Mouse (Mus musculus): ENCODE results near the gene Cga.
"Not testable (repeated sequence)": the region's sequence is repeated elsewhere in the genome, so short reads cannot be mapped to it uniquely, and the experiment has no call there.

The Cga gene

DNA sequence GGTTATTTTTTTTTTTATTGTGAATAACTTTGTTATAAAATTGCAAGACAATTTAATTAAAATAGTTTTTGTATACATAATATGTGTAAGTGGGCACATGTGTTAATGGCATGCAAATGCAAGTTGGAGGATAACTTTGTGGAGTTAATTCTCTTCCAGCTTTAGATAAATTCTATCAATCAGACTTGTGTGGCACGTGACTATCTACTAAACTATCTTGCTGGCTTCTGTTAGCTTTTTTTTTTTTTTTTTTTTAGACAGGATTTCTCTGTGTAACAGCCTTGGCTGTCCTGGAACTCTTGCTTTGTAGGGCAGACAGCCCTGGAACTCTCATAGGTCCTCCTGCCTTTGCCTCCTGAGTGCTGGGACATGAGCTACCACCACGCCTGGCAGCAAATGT, 4.9 kb downstream of the Cga start:
- no peak for DNase-seq

DNA sequence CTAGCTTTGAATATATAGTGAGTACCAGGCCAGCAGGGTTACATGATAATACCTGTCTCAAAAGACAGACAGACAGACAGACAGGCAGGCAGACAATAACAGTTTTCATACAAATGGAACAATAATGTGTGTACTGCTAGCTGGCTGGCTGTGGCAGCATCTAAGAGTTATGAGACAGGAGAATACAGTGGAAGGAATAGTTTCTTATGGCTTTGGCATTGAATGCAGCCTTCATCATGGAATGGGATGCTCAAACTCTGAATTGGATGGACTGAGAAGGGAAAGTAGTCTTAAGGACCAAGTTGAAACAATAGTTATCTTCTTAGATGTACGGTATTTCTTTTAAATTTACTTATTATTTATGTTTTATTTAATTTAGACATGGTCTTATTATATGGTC, 5.7 kb downstream of the Cga start:
- no peak for DNase-seq

- DNase-seq: no peak
These were observed 6.6 kb downstream of the Cga start for GRCm38 (mm10) chr4:34900155-34900554.

GRCm38 (mm10) chr4:34901166-34901565, 7.6 kb downstream of the Cga start:
- DNase-seq: no peak

DNA sequence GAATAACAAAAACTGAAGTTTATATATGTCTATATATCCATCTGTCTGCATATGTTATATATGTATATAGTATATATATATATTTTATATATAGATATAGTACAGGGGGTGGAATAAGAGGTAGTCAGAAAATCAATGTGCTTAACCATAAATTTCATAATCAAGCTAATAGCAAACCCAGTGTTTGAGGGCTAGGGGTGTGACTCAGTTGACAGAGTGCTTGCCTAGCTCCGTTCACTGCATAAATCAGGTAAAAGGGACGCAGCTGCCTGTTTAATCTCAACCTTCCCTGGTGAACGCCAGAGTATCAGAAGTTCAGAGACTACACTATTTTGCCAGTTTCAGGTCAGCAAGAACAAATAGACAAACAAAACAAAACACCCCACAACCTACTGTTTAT, 8.0 kb downstream of the Cga start:
- DNase-seq: not testable (repeated sequence)

DNA sequence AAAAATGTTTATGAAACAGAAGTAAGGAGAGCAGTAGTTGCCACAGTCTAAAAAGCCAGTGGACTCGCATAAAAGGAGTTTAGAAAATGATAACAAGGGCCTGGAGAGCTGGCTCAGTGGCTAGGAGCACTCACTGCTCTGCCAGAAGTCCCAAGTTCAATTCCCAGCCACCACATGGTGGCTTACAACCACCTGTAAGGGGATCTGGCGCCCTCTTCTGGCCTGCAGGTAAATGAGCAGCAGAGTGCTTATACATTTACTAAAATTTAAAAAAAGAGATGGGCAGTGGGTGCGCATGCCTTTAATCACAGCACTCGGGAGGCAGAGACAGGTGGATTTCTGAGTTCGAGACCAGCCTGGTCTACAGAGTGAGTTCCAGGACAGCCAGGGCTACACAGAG, 11.8 kb downstream of the Cga start:
- peak; percentile 58 for DNase-seq

DNA sequence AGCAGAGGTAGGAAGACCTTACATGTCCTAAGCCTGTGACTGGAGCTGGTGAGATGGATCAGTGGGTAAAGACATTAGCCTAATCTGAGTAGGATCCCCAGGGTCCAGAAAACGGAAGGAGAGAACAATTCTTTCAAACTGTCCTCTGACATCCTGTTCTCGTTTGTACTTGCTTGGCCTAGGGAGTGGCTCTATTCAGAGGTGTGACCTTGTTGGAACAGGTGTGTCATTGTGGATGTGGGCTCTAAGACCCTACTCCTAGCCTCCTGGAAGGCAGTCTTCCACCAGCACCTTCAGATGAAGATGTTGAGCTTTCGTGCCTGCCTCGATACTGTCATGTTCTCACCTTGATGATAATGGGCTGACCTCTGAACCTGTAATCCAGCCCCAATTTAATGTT, 12.6 kb downstream of the Cga start:
- no peak for DNase-seq

DNA sequence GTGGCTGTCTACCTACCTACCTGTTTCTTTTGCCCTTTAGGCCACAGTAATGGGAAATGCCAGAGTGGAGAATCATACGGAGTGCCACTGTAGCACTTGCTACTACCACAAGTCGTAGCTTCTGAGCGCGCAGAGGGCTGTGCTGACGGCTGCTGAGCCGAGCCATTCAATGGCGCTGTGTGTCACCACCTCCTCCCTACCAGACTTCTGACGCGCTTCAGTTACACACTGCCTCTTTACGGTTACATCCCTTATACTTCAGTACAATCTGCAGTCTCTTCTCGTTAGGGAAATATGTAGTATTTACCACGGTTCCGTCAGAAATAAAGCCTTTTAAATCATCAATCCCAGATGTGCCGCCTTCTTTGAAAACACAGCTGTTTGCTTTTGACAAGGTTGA, 13.4 kb downstream of the Cga start:
- DNase-seq: no peak

GRCm38 (mm10) chr4:34908127-34908526, 14.5 kb downstream of the Cga start:
- DNase-seq: no peak

- DNase-seq: no peak
These were observed 17.8 kb downstream of the Cga start for GRCm38 (mm10) chr4:34911401-34911800.

DNA sequence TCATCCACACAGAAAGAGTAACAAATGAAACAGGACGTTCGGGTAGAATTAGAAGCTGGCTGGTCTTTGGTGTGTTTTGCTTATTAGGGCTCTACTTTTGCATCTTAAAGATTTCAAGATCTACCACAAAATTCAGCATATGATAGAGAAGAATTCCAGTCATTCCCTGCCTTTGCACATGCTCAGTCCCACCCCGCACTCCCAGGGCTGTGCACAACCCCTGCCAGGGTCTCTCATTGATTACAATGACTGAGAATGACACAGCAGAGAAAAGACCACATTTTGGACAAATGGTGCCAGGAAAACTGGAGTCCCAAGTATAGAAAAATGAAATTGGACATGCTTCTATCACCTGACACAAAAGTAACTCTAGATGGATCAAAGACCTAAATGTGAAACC, 18.6 kb downstream of the Cga start:
- no peak for DNase-seq

DNA sequence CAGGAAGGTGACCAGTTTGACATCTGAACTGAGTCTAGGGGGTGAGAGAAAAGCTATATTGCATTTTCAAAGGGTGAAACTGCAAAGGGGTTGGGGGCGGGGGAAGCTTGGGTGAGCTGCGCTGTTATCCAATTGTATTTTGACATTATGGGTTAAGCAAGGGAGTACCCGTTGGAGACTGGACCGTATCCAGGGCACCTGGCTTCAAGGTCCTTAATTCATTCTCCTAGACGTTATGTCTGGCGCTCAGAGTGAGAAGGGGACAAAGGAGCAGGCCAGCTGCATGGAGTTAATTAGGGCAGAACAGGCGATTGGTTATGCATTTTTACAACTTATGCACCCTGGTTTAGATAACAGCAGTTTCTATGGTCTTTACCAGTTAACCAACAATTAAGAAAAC, 23.8 kb downstream of the Cga start:
- DNase-seq: no peak

- peak; percentile 44 for DNase-seq
These were observed 28.7 kb downstream of the Cga start for GRCm38 (mm10) chr4:34922177-34922870.

DNA sequence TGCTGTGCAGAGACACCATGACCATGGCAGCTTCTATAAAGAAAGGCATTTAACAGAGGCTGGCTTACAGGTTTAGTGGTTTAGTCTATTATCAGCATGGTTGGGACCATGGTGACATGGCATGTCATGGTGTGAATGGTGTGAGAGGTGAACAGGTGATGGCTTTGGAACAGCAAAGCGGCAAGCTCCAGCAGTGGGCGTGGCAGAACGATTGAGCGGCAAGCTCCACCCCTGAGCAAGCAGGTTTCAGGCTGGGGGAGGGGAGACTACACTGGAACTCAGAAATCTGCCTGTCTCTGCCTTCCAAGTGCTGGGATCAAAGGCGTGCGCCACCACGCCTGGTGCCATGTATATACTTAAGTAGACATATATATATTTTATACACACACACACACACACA, 34.8 kb downstream of the Cga start:
- not testable (repeated sequence) for DNase-seq

DNA sequence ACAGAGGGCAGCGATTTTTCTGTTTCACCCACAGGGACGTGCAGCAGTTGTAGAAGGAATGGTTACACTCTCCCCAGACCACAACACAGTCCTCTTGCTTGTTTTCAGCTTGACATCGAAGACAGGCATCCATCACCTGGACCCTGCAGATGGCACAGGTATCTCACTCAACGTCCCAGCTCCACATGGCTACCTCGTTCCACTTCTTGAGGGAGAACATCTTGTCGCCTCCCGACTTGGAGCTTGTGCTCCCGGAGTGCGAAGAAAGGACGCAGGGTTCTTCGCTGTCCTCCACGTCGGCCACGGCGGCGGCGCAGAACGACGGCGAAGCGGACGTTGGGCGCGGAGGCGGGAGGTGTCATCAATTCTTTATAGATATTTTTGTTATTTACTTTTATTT, 47.5 kb downstream of the Cga start:
- no peak for DNase-seq

GRCm38 (mm10) chr4:34947181-34947580, 53.6 kb downstream of the Cga start:
- no peak for DNase-seq

DNA sequence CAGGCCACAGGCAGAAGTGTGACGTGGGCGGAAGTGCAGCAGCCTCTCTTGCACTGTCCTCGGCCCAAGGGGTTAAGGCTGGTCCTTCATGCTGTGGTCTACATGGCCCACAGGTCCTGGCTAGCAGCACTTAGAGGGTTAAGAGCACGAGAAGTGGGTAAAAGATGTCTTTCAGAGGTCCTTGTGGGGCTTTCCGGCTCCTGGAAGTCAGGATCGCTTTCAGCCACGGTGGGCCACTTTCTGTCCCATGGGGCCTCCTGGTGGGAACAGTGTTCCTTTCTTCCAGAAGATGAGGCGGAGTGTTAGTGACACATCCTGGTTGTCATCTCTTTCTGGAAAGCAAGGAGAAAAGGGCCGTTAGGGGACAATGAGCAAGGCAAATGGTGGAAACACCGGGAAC, 60.1 kb downstream of the Cga start:
- DNase-seq: no peak
